Mouse (Mus musculus) intestine, embryonic 16.5 days (tissue): ENCODE data around the gene Atp9a. TPM values are rescaled to one million over a fixed set of nuclear protein-coding genes. Genes with fewer than 3 reads are reported as not detected.

ENCODE experiments used
- ATAC-seq: fragments of 200-750 bp; cut with Nextera tagmentation; 2 replicates; pipeline ENCODE4 v1.8.0; 2017; ENCODE audit warnings: moderate TSS enrichment, moderate library complexity
- H3K27ac ChIP-seq: fragments of 300-500 bp; sonication (generic); 2 replicates; pipeline ENCODE4 v1.5.1; 2014; ENCODE audit warnings: mild to moderate bottlenecking, low read length
- H3K27me3 ChIP-seq: fragments of 300-500 bp; sonication (generic); replicated peaks from 2 replicates; pipeline ENCODE4 v1.6.1; 2014; ENCODE audit warnings: low read length, control low read depth, mixed read lengths; ENCODE audit not compliant: control insufficient read depth, insufficient read depth
- H3K36me3 ChIP-seq: fragments of 300-500 bp; sonication (generic); 2 replicates; pipeline ENCODE4 v1.6.1; 2014; ENCODE audit warnings: low read length, control low read depth; ENCODE audit not compliant: control insufficient read depth, insufficient read depth
- H3K4me1 ChIP-seq: fragments of 300-500 bp; sonication (generic); 2 replicates; pipeline ENCODE4 v1.6.1; 2014; ENCODE audit warnings: low read length, control low read depth, mixed read lengths; ENCODE audit not compliant: control insufficient read depth, insufficient read depth
- H3K4me2 ChIP-seq: fragments of 300-500 bp; sonication (generic); 2 replicates; pipeline ENCODE4 v1.6.1; 2014; ENCODE audit warnings: low read depth, low read length, control low read depth
- H3K4me3 ChIP-seq: fragments of 300-500 bp; sonication (generic); 2 replicates; pipeline ENCODE4 v1.5.1; 2014; ENCODE audit warnings: mild to moderate bottlenecking, low read length
- H3K9ac ChIP-seq: fragments of 300-500 bp; sonication (generic); 2 replicates; pipeline ENCODE4 v1.6.1; 2014; ENCODE audit warnings: low read depth, low read length
- H3K9me3 ChIP-seq: fragments of 300-500 bp; sonication (generic); 2 replicates; pipeline ENCODE4 v1.6.1; 2016; ENCODE audit warnings: low read length, control low read depth; ENCODE audit not compliant: control insufficient read depth
- WGBS: fragments of 180-500 bp; shearing (Covaris S2); extraction: QIAGEN DNeasy Blood & Tissue Kit; methylation state at CpG from one replicate; pipeline ENCODE4 v1.1.7; 2014; 5-methylcytosine and 5-hydroxymethylcytosine counted together
- microRNA-seq: library from miRNA; unstranded; fragments of <30 nt; microRNA quantifications from one replicate; pipeline ENCODE4, GENCODE M21; 2016
- polyA plus RNA-seq: library from polyadenylated mRNA; unstranded; fragments of >200 nt; fragmentation: Nextera tagmentation; extraction: Ambion mirVana; gene quantifications from 2 replicates; pipeline ENCODE4 v1.2.1, GENCODE M21; 2015

Gene Atp9a
- polyA plus RNA-seq, 1 experiment from 2014 or later = 24.9 TPM

DNA sequence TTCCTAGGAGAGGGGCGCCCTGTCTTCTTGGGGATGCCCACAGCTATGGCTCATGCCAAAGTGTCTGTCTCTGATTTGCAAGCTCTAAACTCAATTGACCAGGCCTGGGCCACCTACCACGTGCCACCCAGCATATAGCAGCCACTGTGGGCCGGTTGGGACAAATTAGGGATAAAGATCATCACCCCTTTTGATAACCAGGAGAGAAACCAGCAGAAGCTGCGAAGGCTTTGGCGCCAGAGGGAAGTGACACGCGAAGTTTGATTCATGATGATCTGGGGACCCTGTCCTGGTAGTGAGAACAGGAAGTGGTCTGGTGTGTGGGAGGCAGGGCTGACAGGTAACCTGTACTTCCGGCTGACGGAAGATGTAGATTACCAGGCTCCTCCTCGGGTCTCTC, 151.7 kb downstream of the Atp9a start:
- Histone ChIP-seq H3K4me3 (peak overlapping the region; percentile 63), H3K9ac (peak overlapping the region; percentile 26; the same call in 1 of the 2 replicates), H3K4me1 (peaks cover 13% of the 10 kb centered on the region), H3K4me2 (peak overlapping the region; percentile 73), H3K27me3 (peaks cover 17% of the 10 kb centered on the region), H3K36me3 (no peaks in the 10 kb centered on the region), H3K27ac (no peak overlapping the region), H3K9me3 (no peaks in the 10 kb centered on the region)
- 33% methylated on average over 10 of the region's 10 CpGs for WGBS
- ATAC-seq = peak; percentile 8; the same call in 1 of the 2 replicates

DNA sequence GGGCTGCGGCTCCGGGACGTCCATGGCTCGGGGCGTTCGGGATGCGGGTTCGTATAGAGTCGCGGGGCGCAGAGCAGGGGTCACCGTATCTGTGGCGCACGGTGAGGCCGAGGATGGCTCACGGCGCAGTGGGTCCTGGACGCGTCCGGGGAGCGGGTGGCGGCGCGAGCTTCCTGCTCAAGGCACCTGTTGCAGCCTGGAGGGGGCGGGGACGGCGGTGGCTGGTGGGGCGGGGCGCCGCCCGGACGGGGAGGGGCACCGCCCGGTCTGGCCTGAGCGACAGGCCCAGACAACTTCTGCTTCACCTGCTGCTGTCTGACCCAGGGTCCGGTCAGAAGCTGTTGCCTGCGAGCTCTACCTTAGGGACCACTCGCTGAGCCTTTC, 152.0 kb downstream of the Atp9a start:
- Histone ChIP-seq H3K4me3 (peak overlapping the region; percentile 63), H3K27ac (no peak overlapping the region), H3K36me3 (no peaks in the 10 kb centered on the region), H3K9ac (peak overlapping the region; percentile 77), H3K4me2 (peak overlapping the region; percentile 73), H3K27me3 (peaks cover 17% of the 10 kb centered on the region), H3K4me1 (peaks cover 13% of the 10 kb centered on the region), H3K9me3 (no peaks in the 10 kb centered on the region)
- WGBS = under 1% methylated on average over 37 of the region's 38 CpGs
- peak; percentile 93 for ATAC-seq

DNA sequence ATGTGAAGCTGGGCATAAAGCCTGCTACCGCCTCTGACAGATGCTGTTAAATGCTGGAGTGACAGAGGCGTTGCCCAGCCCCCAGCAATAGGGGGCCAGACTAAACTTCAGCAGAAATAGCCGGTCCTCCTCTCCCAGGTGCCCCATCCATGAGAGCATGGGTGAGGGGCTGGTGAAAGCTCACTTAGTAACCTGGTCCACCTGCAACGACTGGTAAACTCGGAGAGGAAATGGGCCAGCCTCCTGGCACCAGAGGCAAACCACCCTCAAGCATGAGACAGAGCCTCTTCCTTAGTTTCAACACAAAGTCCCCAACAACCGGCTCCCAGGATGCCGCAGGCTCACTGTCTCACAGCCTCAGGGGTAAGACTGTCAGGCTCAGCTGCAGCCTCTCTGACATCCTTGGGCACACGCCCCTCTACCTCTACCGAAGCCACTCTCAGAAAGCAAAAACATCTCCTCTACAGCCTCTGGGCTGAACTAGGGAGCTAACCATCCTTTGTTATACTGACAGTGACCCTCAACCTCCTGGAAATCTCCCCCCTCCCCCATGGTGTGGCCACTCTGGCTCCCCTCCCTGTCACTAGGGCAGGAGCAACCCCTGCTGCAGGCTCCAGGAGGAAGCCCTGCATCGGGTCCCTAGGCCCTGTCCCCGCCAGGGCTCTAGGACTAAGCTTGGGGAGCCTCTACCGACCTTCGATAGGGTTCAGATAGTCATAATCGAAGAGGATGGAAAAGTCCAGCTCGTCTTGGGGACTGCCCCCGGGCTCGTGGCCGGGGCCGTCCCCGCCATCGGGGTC, 152.6 kb downstream of the Atp9a start:
- Histone ChIP-seq H3K9ac (peak overlapping the region; percentile 77), H3K27me3 (peaks cover 17% of the 10 kb centered on the region), H3K4me3 (peak overlapping the region; percentile 63), H3K36me3 (no peaks in the 10 kb centered on the region), H3K4me1 (peaks cover 13% of the 10 kb centered on the region), H3K4me2 (peak overlapping the region; percentile 73), H3K27ac (no peak overlapping the region), H3K9me3 (no peaks in the 10 kb centered on the region)
- peak; percentile 71 for ATAC-seq
- 11% methylated on average over 21 of the region's 21 CpGs for WGBS

DNA sequence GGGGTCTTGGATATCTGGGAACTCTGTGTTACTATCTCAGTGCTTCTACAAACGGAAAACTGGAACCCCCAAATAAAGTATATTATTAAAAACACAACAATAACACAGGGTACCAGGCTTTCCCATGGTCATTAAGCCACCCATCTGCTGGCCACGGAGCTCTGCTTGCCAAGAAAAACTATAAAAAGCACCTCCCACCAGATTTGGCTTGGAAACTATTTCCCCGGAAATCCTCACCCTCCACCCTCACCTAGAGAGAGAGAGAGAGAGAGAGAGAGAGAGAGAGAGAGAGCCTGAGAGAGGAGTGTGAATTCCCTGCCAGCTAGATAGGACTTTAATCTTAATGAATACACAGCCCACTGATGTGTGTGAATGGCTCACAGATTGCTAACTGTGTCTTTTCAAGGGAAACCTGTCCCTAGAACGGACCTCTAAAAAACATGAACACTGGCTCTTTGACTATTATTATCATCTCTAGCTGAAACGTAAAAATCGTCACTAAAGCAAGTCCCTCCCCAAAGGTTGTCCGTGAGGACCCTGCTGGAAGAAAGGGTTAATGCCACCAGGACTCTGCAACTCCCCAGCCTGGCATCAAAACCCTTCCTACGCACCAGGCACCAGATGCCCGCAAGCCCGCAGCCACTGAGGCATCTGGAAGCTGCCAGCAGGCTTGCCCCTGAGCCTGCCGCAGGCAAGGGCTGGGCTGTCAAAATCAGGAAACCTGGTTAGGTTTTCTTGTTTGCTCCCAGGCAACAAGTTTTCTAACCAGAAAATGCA, 153.4 kb downstream of the Atp9a start:
- Histone ChIP-seq H3K27me3 (peaks cover 17% of the 10 kb centered on the region), H3K4me3 (0 out of 2 replicates have a peak overlapping the region, but pooled peaks have one; percentile 9), H3K4me2 (no peak overlapping the region; the same call in 1 of the 2 replicates), H3K27ac (no peak overlapping the region), H3K9me3 (no peaks in the 10 kb centered on the region), H3K4me1 (peaks cover 13% of the 10 kb centered on the region), H3K9ac (no peak overlapping the region), H3K36me3 (no peaks in the 10 kb centered on the region)
- no peak for ATAC-seq
- WGBS = 63% methylated on average over 11 of the region's 11 CpGs

DNA sequence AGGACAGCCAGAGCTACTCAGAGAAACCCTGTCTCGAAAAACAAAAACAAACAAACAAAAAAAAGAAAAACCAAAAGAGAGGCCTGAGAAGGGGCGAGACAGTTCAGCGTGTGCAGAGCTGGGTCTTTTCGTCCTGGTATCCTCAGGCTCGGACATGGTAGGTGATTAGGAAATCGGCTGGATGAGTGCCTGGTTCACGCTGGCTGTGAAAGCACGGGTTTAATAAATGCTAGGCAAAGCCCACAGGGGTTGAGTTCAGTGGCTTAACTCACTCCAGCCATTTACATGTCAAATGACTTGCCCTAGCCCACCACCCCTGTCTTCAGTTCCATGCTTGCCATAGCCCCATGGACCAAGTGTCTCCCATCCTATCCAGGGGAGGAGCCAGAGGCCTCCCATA, 155.1 kb downstream of the Atp9a start:
- Histone ChIP-seq H3K4me2 (no peak overlapping the region), H3K9me3 (no peaks in the 10 kb centered on the region), H3K27me3 (peaks cover 17% of the 10 kb centered on the region), H3K9ac (no peak overlapping the region), H3K4me1 (peaks cover 13% of the 10 kb centered on the region), H3K36me3 (no peaks in the 10 kb centered on the region), H3K27ac (no peak overlapping the region), H3K4me3 (no peak overlapping the region)
- 87% methylated on average over 8 of the region's 8 CpGs for WGBS
- no peak for ATAC-seq

DNA sequence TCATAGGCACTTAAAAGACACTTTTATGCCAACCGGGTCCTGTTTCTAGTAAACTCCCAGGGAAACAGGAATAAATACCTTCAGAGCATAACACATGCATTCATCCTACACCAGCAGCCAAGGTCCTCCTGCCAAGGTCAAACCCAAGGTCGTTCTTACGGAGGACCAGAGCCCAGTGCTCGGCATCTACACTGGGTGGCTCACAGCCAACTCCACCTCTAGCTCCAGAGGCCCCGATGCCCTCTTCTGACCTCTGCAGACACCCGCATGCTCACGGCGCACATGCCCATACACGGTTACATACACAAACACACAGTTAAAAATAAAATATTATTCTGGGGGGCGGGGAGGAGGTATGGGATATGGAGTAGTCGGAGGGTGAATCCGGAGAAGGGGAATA, 155.7 kb downstream of the Atp9a start:
- H3K4me2 ChIP-seq = no peak overlapping the region
- WGBS = 85% methylated on average over 12 of the region's 12 CpGs

DNA sequence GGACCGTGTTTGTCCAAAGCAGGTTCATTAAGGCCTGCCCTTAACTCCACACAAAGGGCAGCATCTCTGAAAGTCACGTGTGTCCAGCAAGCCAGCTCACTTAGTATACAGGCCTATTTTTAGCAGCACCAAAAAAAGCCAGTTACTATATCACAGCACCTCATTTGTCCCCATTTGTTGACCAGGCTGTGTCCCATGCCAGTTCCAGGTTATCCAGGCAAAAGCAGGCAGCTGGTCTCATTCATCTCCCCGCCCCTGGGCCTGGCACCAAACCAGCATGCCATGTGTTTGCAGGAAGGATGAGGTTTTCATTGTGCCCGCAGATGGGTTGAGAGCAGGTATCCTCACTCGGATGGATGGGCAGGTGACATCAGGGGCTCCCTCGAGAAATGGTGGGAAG, 157.4 kb downstream of the Atp9a start:
- Histone ChIP-seq H3K27me3 (peaks cover 10% of the 10 kb centered on the region), H3K4me1 (peaks cover 14% of the 10 kb centered on the region), H3K4me2 (no peak overlapping the region), H3K9ac (no peak overlapping the region), H3K27ac (no peak overlapping the region), H3K36me3 (no peaks in the 10 kb centered on the region), H3K9me3 (no peaks in the 10 kb centered on the region), H3K4me3 (no peak overlapping the region)
- ATAC-seq = no peak
- 85% methylated on average over 6 of the region's 6 CpGs for WGBS

More for the DNA sequence above, 155.7 kb downstream of the Atp9a start:
- no peaks in the 10 kb centered on the region for H3K9me3 ChIP-seq
- no peak overlapping the region for H3K27ac ChIP-seq
- peaks cover 13% of the 10 kb centered on the region for H3K4me1 ChIP-seq
- H3K9ac ChIP-seq = no peak overlapping the region
- H3K36me3 ChIP-seq = no peaks in the 10 kb centered on the region
- peaks cover 17% of the 10 kb centered on the region for H3K27me3 ChIP-seq
- no peak overlapping the region for H3K4me3 ChIP-seq
- ATAC-seq = no peak

Small RNA genes lying within 50 kb of the gene (microRNA-seq; reads per million reads assigned to microRNA genes)
- 0.68 reads per million for gene Mir7004

Other genes with a start within 250 kb of the Atp9a start
- gene Nfatc2, start 140.8 kb downstream of the Atp9a start, polyA plus RNA-seq = 1.6 and 1.7 TPM in 2 replicates
- gene Sall4, start 25.5 kb upstream of the Atp9a start, polyA plus RNA-seq = 0.91 and 1.0 TPM in 2 replicates
- gene Zfp64, start 213.2 kb upstream of the Atp9a start, polyA plus RNA-seq = 26.9 and 30.6 TPM in 2 replicates